Mouse (Mus musculus) lung, postnatal 4 days (tissue): ENCODE results near the gene Gjb4.

Experiments used
- DNase-seq, 2 experiments: peaks; one replicate each; pipeline ENCODE4 v3.0.0; 2021

The Gjb4 gene

GRCm38 (mm10) chr4:127353951-127354438 is at the start of gene Gjb4:
Gene Gjb4, minus strand, starts transcription at chr4:127354081.
- no peak for DNase-seq

- no peak for DNase-seq
Measured at GRCm38 (mm10) chr4:127402614-127403013, 48.7 kb upstream of the Gjb4 start.

- no peak for DNase-seq
Measured at GRCm38 (mm10) chr4:127402166-127402565, 48.3 kb upstream of the Gjb4 start.

- DNase-seq = no peak
Measured at GRCm38 (mm10) chr4:127400165-127401145, 46.6 kb upstream of the Gjb4 start.

GRCm38 (mm10) chr4:127395591-127395990 is 41.7 kb upstream of the Gjb4 start:
- no peak for DNase-seq

GRCm38 (mm10) chr4:127389645-127390044 is 35.8 kb upstream of the Gjb4 start:
- DNase-seq = no peak

- DNase-seq = no peak
Measured at GRCm38 (mm10) chr4:127377344-127377743, 23.5 kb upstream of the Gjb4 start.

GRCm38 (mm10) chr4:127375541-127376177 is 21.8 kb upstream of the Gjb4 start:
- DNase-seq = no peak

- no peak for DNase-seq
Measured at GRCm38 (mm10) chr4:127374645-127375044, 20.8 kb upstream of the Gjb4 start.

- no peak for DNase-seq
Measured at GRCm38 (mm10) chr4:127373491-127373890, 19.6 kb upstream of the Gjb4 start.

GRCm38 (mm10) chr4:127371546-127371945 is 17.7 kb upstream of the Gjb4 start:
- DNase-seq = peak; percentile 47 to 72

GRCm38 (mm10) chr4:127370447-127370846 is 16.6 kb upstream of the Gjb4 start:
- DNase-seq = no peak

GRCm38 (mm10) chr4:127368379-127368973 is 14.6 kb upstream of the Gjb4 start:
- peak; percentile 44 to 66 for DNase-seq

- DNase-seq = no peak
Measured at GRCm38 (mm10) chr4:127365834-127366233, 12.0 kb upstream of the Gjb4 start.

- DNase-seq = no peak
Measured at GRCm38 (mm10) chr4:127365433-127365832, 11.6 kb upstream of the Gjb4 start.

- DNase-seq = no peak
Measured at GRCm38 (mm10) chr4:127364431-127364830, 10.6 kb upstream of the Gjb4 start.

GRCm38 (mm10) chr4:127363331-127363730 is 9.4 kb upstream of the Gjb4 start:
- no peak for DNase-seq

GRCm38 (mm10) chr4:127362520-127362919 is 8.6 kb upstream of the Gjb4 start:
- DNase-seq = no peak

- DNase-seq = peak in 1 of 2 experiments; percentile 27
Measured at GRCm38 (mm10) chr4:127358018-127358417, 4.1 kb upstream of the Gjb4 start, which contains the start of gene Gjb5. Gene Gjb5, minus strand, starts transcription at chr4:127358181.

GRCm38 (mm10) chr4:127354506-127355485 is 915 bp upstream of the Gjb4 start:
- no peak for DNase-seq

GRCm38 (mm10) chr4:127352594-127352993 is 1.3 kb downstream of the Gjb4 start:
- DNase-seq = no peak
